Mouse (Mus musculus) embryonic stem cell, embryonic (primary cell): ENCODE data around the gene Igflr1.

Experiments
- CTCF ChIA-PET, 4 experiments: fragments of 300-600 bp in 2 of 4; fragments of 350-600 bp in 2 of 4; sonication (Branson Sonifier 250); formaldehyde crosslinking; loops; one replicate each; lab custom pipeline; 2022; ENCODE audit warnings: inconsistent platforms in 2 of 4; lab: Charles Lee
- POLR2A ChIA-PET, 4 experiments: fragments of 300-600 bp in 2 of 4; fragments of 350-600 bp in 2 of 4; sonication (Branson Sonifier 250); formaldehyde crosslinking; loops; one replicate each; lab custom pipeline; 2022; ENCODE audit warnings: antibody characterized with exemption in 4 of 4, inconsistent platforms in 1 of 4; lab: Charles Lee

Gene Igflr1

GRCm38 (mm10) chr7:30604944-30605343 lies 39.7 kb downstream of the Igflr1 start:
- POLR2A ChIA-PET: interaction anchor here (0.6 to 5.3 kb wide), 18 partner anchors 9 to 352 kb away, joined by 3 to 85 read pairs (median 4); partner anchors contain the start of genes Kmt2b (in 3 of the 4), Cox6b1 (in 1 of the 4), Hspb6 (in 1 of the 4) and Proser3 (in 1 of the 4)
- CTCF ChIA-PET: interaction anchor here in 3 of 4 experiments (0.6 to 4.4 kb wide), 10 partner anchors 9 to 273 kb away, joined by 3 to 29 read pairs (median 4); partner anchors contain the start of genes Upk1a (in 2 of the 3) and Kmt2b (in 1 of the 3)

- CTCF ChIA-PET: interaction anchor here (0.5 to 4.1 kb wide), 71 partner anchors 9 to 450 kb away, joined by 3 to 43 read pairs (median 4); partner anchors contain the start of genes Cox6b1 (in 3 of the 4), Zbtb32 (in 3 of the 4), Gm49396 (in 2 of the 4) and Hspb6 (in 2 of the 4)
- POLR2A ChIA-PET: interaction anchor here (0.6 to 5.6 kb wide), 48 partner anchors 8 to 329 kb away, joined by 3 to 79 read pairs (median 4); partner anchors contain the start of genes Cox6b1 (in 3 of the 4), Hspb6 (in 3 of the 4), Kmt2b (in 3 of the 4) and Proser3 (in 3 of the 4)
These were observed 42.6 kb downstream of the Igflr1 start for GRCm38 (mm10) chr7:30607706-30608309.

DNA sequence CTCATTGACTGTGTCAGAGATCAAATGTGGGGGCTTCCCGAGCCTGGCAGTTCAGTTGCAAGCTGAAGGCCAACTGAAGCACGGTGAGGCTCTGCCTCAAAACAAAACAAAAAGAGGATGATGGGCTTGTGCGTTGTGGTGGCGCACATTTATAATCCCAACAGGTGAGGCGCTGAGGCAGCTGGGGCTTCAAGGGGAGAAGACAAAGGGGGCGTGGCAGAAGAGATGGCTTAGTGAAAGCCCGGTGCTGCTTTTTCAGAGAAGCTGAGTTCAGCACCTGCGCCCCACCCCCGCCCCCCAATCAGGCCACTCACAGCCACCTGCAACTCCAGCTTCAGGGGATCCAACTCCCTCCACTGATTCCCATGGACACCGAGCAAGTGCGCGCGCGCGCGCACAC lies 43.2 kb downstream of the Igflr1 start:
- ChIA-PET POLR2A (interaction anchor here (0.6 to 5.6 kb wide), 41 partner anchors 8 to 328 kb away, joined by 3 to 79 read pairs (median 4); partner anchors contain the start of genes Cox6b1 (in 3 of the 4), Hspb6 (in 3 of the 4), Kmt2b (in 3 of the 4) and Proser3 (in 3 of the 4)), CTCF (interaction anchor here (0.5 to 4.1 kb wide), 41 partner anchors 8 to 666 kb away, joined by 3 to 43 read pairs (median 5); partner anchors contain the start of genes Cox6b1 (in 2 of the 4), Kmt2b (in 2 of the 4), Zbtb32 (in 2 of the 4) and E130208F15Rik (in 1 of the 4))

DNA sequence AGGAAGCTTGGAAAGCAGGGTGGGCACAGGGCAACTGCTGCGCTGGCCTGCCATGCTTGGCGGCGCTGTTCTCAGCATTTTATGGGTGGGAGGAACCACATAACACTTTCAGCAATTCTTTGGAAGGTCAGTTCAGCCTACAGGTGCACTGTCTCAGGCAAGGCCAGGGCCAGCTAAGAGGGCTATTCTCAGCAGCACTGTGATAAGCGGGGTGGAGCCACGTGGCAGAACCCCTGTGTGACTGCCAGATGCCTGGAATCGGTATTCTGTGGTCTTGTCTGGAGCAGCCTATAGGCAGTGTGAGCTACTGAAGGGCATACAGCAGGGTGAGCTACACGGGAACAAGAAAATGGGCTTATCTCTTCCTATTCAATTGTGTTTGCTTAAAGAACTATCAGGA lies 44.8 kb downstream of the Igflr1 start:
- POLR2A ChIA-PET: interaction anchor here in 2 of 4 experiments (0.6 to 5.6 kb wide), 16 partner anchors 10 to 173 kb away, joined by 3 to 79 read pairs (median 4); partner anchors contain the start of genes Kmt2b (in 2 of the 2), Zbtb32 (in 2 of the 2), Cox6b1 (in 1 of the 2) and Haus5 (in 1 of the 2)
- CTCF ChIA-PET: interaction anchor here (0.5 to 4.1 kb wide), 19 partner anchors 9 to 488 kb away, joined by 3 to 43 read pairs (median 3); partner anchors contain the start of genes Kmt2b (in 2 of the 4), Zbtb32 (in 2 of the 4), Cox6b1 (in 1 of the 4) and Prodh2 (in 1 of the 4)

DNA sequence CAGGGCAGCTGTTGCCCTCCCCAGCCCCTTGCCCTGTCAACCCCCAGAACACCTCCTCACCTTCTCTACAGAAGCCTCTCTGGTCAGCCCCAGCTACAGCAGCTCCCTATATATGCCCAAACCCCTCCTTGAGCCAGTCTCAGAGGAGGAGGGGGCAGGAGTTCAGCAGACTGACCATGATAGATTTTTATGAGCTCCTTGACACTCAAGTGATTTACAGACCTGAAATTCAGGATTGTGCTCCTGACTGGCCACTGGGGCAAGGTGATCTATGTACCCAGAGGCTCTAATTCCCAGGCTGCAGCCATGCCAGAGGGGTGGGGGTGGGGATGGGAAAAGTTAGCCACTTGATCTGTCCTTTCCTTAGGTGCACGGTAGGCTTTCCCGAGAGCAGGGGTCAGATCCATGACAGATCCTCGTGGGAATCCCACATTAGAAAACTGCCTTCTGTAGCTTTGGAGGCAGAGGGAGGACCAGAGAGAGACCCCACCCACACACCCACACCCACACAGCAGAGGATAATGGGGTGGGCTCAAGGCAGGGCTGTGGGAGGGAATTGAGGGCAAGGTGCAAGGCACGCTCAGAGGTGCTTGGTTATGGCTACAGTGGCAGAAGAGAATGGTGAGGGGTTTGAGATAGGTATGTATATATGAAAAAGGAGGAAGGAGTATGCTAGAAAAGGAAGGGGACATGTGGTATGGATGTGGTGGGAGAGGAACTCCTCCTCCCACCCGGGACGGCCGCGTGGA lies 47.6 kb downstream of the Igflr1 start, which contains the start of gene Upk1a:
Upk1a (minus strand) TSS at position 194 of the 749 bp plus-strand sequence.
- POLR2A ChIA-PET: interaction anchor here in 2 of 4 experiments (0.6 to 5.6 kb wide), 12 partner anchors 10 to 333 kb away, joined by 3 to 58 read pairs (median 5); partner anchors contain the start of genes Kmt2b (in 2 of the 2), Cox6b1 (in 1 of the 2), Thap8 (in 1 of the 2) and Wdr62 (in 1 of the 2)
- CTCF ChIA-PET: interaction anchor here (0.5 to 3.2 kb wide), 50 partner anchors 9 to 591 kb away, joined by 3 to 29 read pairs (median 4); partner anchors contain the start of genes Cox6b1 (in 2 of the 4), Alkbh6 (in 1 of the 4), Haus5 (in 1 of the 4) and Kmt2b (in 1 of the 4)

DNA sequence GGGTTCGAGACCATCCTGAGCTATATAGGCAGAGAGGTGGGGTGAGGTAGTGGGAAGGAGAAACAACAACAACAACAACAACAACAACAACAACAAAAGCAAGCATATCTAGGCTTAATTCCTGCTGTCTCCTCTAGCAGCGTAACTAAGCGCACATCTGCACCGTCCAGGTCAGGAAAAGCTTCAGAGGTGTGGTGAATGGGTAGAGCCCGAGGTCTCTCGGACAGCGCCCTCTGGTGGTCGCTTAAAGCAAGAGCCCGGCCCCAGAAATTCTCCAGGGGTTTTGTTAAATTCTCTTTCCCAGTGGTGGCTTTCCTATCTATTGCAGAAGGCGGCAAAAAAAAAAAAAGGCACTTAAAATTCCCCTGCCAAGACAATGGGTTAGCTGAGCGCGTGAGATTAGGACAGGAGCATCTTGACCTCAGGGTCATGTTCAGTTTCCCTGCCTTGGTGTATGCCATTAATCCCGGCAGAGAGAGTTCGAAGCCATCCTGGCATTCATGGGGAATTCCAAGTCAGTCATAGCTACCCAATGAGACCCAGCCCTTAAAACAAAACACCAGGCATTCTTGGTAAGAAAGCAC lies 48.4 kb downstream of the Igflr1 start:
- CTCF ChIA-PET: interaction anchor here (0.5 to 3.2 kb wide), 58 partner anchors 9 to 1458 kb away, joined by 3 to 29 read pairs (median 4); partner anchors contain the start of genes Cox6b1 (in 2 of the 4), Kmt2b (in 2 of the 4), Alkbh6 (in 1 of the 4) and Haus5 (in 1 of the 4)
- POLR2A ChIA-PET: interaction anchor here (0.8 to 5.6 kb wide), 17 partner anchors 9 to 589 kb away, joined by 3 to 58 read pairs (median 8); partner anchors contain the start of genes Cox6b1 (in 3 of the 4), Kmt2b (in 2 of the 4), Hspb6 (in 1 of the 4) and Proser3 (in 1 of the 4)

DNA sequence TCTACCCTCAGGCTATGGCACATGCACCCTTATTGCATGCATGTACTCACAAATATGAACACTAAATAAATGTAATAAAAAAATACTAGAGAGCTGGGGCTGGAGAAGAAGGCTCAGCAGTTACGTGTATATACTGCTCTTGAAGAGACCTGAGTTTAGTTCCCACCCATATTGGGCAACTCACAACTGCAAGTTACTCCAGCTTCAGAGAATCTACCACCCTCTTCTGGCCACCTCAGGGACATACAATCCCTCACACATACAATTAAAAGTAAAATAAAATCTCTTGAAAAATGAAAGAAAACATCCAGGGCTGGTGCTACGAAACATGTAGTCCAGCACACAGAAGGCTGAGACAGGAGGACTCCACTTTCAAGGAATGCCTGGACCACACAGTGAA lies 49.2 kb downstream of the Igflr1 start:
- ChIA-PET CTCF (interaction anchor here (0.6 to 3.2 kb wide), 32 partner anchors 10 to 1459 kb away, joined by 3 to 29 read pairs (median 5); partner anchors contain the start of genes Cox6b1 (in 1 of the 4), Kmt2b (in 1 of the 4), Prodh2 (in 1 of the 4) and Proser3 (in 1 of the 4)), POLR2A (interaction anchor here (0.7 to 5.6 kb wide), 20 partner anchors 7 to 590 kb away, joined by 3 to 58 read pairs (median 6); partner anchors contain the start of genes Cox6b1 (in 3 of the 4), Hspb6 (in 2 of the 4), Kmt2b (in 2 of the 4) and Proser3 (in 2 of the 4))

- CTCF ChIA-PET: interaction anchor here (0.6 to 3.2 kb wide), 21 partner anchors 11 to 416 kb away, joined by 3 to 29 read pairs (median 6); partner anchors contain the start of genes Cox6b1 (in 2 of the 4), Capns1 (in 1 of the 4), E130208F15Rik (in 1 of the 4) and Prodh2 (in 1 of the 4)
- POLR2A ChIA-PET: interaction anchor here (0.7 to 5.6 kb wide), 19 partner anchors 8 to 125 kb away, joined by 3 to 58 read pairs (median 6); partner anchors contain the start of genes Cox6b1 (in 3 of the 4), Hspb6 (in 2 of the 4), Kmt2b (in 2 of the 4) and Proser3 (in 2 of the 4)
These were observed 50.0 kb downstream of the Igflr1 start for GRCm38 (mm10) chr7:30615049-30615760.
